Mouse (Mus musculus): ENCODE data around the gene Gm3015.
"Not testable (repeated sequence)": the region's sequence is repeated elsewhere in the genome, so short reads cannot be mapped to it uniquely, and the experiment has no call there.

DNA sequence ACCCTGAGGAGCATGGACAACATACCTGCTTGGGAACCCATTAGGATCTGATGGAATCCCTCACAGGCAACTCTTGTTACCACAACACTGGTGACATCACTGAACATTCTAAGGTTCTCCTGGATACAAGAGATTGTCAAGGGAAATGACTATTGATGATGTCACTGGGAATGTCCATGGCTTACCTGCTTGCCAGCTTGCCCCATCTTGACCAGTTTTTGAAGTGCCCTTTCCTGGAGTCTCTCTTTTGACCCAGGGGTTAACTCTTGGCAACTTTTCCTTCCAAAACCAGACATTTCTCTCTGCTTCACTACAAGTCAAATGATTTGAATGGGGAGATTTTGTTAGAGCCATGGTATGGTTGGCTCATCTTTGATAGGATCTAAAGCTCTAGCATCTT, 29.3 kb upstream of the Gm3015 start, which contains the start of gene Gm10377:
- TF ChIP-seq CTCF, EP300 (IDR thresholded peaks at IDR 0.05; ENCODE audit: low read depth): not testable (repeated sequence)

All from heart, postnatal 0 days (tissue).